Mouse (Mus musculus) heart, postnatal 0 days (tissue): ENCODE data around the gene Hrh3.

ENCODE experiments used
- CTCF ChIP-seq: IDR thresholded peaks from 2 replicates; pipeline ENCODE4 v1.5.1; 2016; ENCODE audit warnings: antibody characterized with exemption, control low read depth, low read depth
- EP300 ChIP-seq: IDR thresholded peaks from 2 replicates; pipeline ENCODE4 v1.6.1; 2016; ENCODE audit warnings: antibody characterized with exemption, low read depth

DNA sequence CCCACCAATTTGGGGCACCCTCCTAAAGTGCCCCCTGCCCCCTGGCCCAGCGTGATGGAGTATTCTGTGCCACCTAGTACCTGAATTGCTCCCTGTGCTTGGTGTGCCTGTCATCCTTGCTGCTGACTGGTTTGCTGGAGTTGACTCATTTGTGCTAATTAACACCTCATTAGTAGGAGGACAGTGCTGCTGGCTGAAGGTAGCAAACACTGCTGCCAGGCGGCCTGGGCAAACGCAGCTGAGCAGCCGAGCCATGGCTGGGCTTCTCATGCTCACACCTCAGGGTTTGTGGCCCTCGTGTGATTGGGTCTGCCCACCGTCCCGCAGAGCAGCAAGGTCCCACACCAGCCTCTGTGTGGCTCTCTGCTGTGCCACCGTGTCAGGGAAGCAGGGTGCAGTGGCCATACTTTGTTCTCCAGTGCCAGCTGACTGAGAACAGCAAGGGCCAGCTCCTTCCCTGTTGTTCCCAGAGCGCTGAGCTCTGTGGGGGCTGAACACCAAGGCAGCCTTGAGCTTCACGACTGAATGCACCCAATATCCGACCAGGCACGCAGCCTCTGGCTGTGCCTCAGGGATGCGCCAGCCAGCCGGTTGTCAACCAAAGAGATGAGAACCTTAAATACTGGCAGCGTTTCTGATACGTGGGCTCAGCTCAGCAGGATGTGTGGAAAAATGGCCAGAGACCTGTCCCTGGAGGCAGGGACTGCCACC lies 18.2 kb downstream of the Hrh3 start:
- TF ChIP-seq EP300 (no peak), CTCF (no peak)
